Mouse (Mus musculus) liver, postnatal 0 days (tissue): ENCODE data around the gene Tma16. TPM values are rescaled to one million over a fixed set of nuclear protein-coding genes. Genes with fewer than 3 reads are reported as not detected.
A peak's percentile ranks its signal among the peaks of the same experiment; 100 is the strongest.

Source experiments
- ATAC-seq: fragments of 200-750 bp; cut with Nextera tagmentation; 2 replicates; pipeline ENCODE4 v1.8.0; 2017; ENCODE audit warnings: mild to moderate bottlenecking, moderate library complexity
- DNase-seq: peaks from one replicate; pipeline ENCODE4 v3.0.0-alpha.2; 2016
- H3K27ac ChIP-seq: fragments of 300-500 bp; sonication (generic); 2 replicates; pipeline ENCODE4 v1.5.1; 2014; ENCODE audit warnings: antibody characterized with exemption, moderate library complexity, mild to moderate bottlenecking, low read depth
- H3K27me3 ChIP-seq: fragments of 300-500 bp; sonication (generic); 2 replicates; pipeline ENCODE4 v1.6.1; 2014; ENCODE audit warnings: low read length, control low read depth, mixed read lengths; ENCODE audit not compliant: insufficient read depth
- H3K36me3 ChIP-seq: fragments of 300-500 bp; sonication (generic); replicated peaks from 2 replicates; pipeline ENCODE4 v1.6.1; 2014; ENCODE audit warnings: mild to moderate bottlenecking, control low read depth, low read length, moderate library complexity, mixed read lengths; ENCODE audit not compliant: insufficient read depth
- H3K4me1 ChIP-seq: fragments of 300-500 bp; sonication (generic); 2 replicates; pipeline ENCODE4 v1.6.1; 2014; ENCODE audit warnings: antibody characterized with exemption, mild to moderate bottlenecking, control low read depth; ENCODE audit not compliant: insufficient read depth
- H3K4me2 ChIP-seq: fragments of 300-500 bp; sonication (generic); 2 replicates; pipeline ENCODE4 v1.6.1; 2014; ENCODE audit warnings: low read depth, mild to moderate bottlenecking, low read length, moderate library complexity, mixed read lengths
- H3K4me3 ChIP-seq: fragments of 300-500 bp; sonication (generic); 2 replicates; pipeline ENCODE4 v1.5.1; 2014; ENCODE audit warnings: low read depth, low read length
- H3K9ac ChIP-seq: fragments of 300-500 bp; sonication (generic); replicated peaks from 2 replicates; pipeline ENCODE4 v1.6.1; 2014; ENCODE audit warnings: mild to moderate bottlenecking, moderate library complexity
- H3K9me3 ChIP-seq: fragments of 300-500 bp; sonication (generic); 2 replicates; pipeline ENCODE4 v1.6.1; 2016; ENCODE audit warnings: mild to moderate bottlenecking, control low read depth, low read length, mixed read lengths
- CTCF ChIP-seq: sonication (generic); IDR thresholded peaks from 2 replicates; pipeline ENCODE4 v1.5.1; 2016; ENCODE audit warnings: antibody characterized with exemption, low read depth
- EP300 ChIP-seq: IDR thresholded peaks from 2 replicates; pipeline ENCODE4 v1.6.1; 2016; ENCODE audit warnings: antibody characterized with exemption, low read depth, mild to moderate bottlenecking
- WGBS: fragments of 180-500 bp; shearing (Covaris S2); extraction: QIAGEN DNeasy Blood & Tissue Kit; methylation state at CpG from one replicate; pipeline ENCODE4 v1.1.7; 2014; ENCODE audit not compliant: insufficient replicate concordance; 5-methylcytosine and 5-hydroxymethylcytosine counted together
- polyA plus RNA-seq: library from polyadenylated mRNA; unstranded; fragments of >200 nt; fragmentation: Nextera tagmentation; extraction: Ambion mirVana; gene quantifications from 2 replicates; pipeline ENCODE4 v1.2.1, GENCODE M21; 2015

Gene Tma16
- polyA plus RNA-seq, 1 experiment from 2014 or later, result 5.7 TPM

DNA sequence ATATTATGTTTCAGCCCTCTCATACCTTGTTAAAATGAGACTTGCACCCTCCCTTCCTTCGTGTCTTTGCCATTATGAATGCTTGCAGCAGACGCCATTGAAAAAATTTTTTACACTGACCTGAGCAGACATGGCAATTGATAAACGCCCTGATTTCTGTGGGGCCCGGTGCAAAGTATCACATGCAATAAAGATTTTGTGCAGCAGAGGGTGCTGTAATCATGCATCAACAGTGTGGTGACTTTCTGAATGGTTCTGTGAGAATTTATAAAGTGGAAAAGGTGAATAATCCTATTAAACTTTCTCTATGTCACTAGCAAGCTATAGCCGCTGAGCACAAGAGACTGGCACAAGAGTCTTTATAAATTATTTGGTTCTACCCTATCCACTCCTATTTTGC lies 35.6 kb downstream of the Tma16 start:
- Histone ChIP-seq H3K9ac (no peak overlapping the region), H3K36me3 (no peaks in the 10 kb centered on the region), H3K4me2 (no peak overlapping the region), H3K27me3 (no peaks in the 10 kb centered on the region), H3K4me3 (no peak overlapping the region), H3K9me3 (no peaks in the 10 kb centered on the region), H3K27ac (no peak overlapping the region), H3K4me1 (no peaks in the 10 kb centered on the region)
- 23% methylated on average over 5 of the region's 5 CpGs for WGBS
- DNase-seq (peak; percentile 27), ATAC-seq (no peak)
- TF ChIP-seq CTCF, result peak; percentile 63
- no peak for TF ChIP-seq EP300

DNA sequence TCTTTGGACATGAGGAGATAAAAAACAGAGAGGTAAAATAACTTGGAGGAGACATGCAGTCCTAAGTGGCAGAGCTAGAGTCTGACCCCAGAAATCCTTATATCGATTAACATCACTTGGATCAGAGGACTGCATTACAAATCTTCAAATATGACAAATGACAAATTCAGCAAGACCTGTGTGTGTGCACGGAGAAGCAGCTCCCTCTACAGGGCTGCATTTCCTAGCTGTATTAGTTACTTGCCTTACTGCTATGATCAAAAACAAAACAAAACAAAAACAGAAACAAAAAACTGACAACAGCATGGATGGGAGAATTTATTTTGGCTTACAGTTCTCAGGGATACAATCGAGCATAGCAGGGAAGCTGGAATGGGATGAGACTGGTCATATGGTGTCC lies 41.0 kb downstream of the Tma16 start:
- Histone ChIP-seq H3K9me3 (no peaks in the 10 kb centered on the region), H3K4me2 (no peak overlapping the region), H3K27me3 (no peaks in the 10 kb centered on the region), H3K9ac (no peak overlapping the region), H3K4me3 (no peak overlapping the region), H3K36me3 (no peaks in the 10 kb centered on the region), H3K27ac (no peak overlapping the region), H3K4me1 (no peaks in the 10 kb centered on the region)
- TF ChIP-seq EP300, result no peak
- TF ChIP-seq CTCF, result no peak; the same call in 1 of the 2 replicates
- ATAC-seq, result no peak
- 64% methylated on average over 3 of the region's 3 CpGs for WGBS
- no peak for DNase-seq

DNA sequence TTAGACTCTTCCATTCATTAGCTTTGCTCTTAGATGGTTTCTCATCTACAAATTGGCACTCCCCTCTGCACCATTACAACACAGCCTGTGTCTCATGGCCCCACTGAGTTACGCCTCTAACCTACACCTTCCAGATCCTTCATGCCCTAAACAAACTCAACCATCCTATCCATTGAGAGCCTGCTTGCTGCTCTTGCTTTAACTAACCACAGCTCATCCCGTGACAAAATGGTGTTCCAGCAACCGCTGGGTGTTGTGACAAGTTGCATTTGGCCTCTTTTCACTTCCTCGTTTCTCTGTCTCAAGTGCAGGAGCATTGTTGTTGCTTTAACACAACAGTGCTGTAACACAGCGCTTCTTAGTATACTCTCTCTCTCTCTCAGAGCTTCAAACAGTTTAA lies 42.2 kb downstream of the Tma16 start:
- H3K27me3 ChIP-seq, result no peaks in the 10 kb centered on the region
- ATAC-seq, result peak; percentile 40; the same call in 1 of the 2 replicates
- TF ChIP-seq EP300 (no peak), CTCF (no peak)
- WGBS, result 45% methylated on average over 5 of the region's 5 CpGs
- no peak for DNase-seq
- H3K4me3 ChIP-seq, result no peak overlapping the region
- H3K4me1 ChIP-seq, result no peaks in the 10 kb centered on the region
- no peaks in the 10 kb centered on the region for H3K9me3 ChIP-seq
- H3K4me2 ChIP-seq, result no peak overlapping the region
- H3K9ac ChIP-seq, result no peak overlapping the region
- H3K27ac ChIP-seq, result no peak overlapping the region
- H3K36me3 ChIP-seq, result no peaks in the 10 kb centered on the region

DNA sequence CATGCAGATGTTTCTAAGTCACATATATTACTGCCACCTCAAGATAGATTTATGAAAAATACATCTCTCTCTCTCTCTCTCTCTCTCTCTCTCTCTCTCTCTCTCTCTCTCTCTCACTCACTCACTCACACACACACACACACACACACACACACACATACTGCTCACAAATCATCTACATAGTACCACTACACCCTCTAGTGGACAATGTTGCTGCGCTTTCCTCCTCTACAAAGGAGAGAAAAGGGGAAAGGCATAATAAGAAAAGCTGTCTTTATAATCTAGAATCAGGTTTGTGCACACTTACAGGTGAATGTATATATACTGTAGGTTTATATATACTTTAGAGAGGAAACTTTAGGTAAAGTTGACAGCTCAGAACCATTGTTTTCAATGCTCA lies 43.6 kb downstream of the Tma16 start:
- WGBS, result 19% methylated on average over 1 of the region's 1 CpGs
- no peak for ATAC-seq
- H3K27ac ChIP-seq, result no peak overlapping the region
- DNase-seq, result no peak
- no peak overlapping the region for H3K4me3 ChIP-seq
- no peak overlapping the region for H3K4me2 ChIP-seq
- H3K36me3 ChIP-seq, result no peaks in the 10 kb centered on the region
- no peaks in the 10 kb centered on the region for H3K27me3 ChIP-seq
- H3K9me3 ChIP-seq, result no peaks in the 10 kb centered on the region
- TF ChIP-seq EP300 (no peak), CTCF (peak; percentile 75)
- H3K4me1 ChIP-seq, result peaks cover 7% of the 10 kb centered on the region; the same call in 1 of the 2 replicates
- no peak overlapping the region for H3K9ac ChIP-seq

DNA sequence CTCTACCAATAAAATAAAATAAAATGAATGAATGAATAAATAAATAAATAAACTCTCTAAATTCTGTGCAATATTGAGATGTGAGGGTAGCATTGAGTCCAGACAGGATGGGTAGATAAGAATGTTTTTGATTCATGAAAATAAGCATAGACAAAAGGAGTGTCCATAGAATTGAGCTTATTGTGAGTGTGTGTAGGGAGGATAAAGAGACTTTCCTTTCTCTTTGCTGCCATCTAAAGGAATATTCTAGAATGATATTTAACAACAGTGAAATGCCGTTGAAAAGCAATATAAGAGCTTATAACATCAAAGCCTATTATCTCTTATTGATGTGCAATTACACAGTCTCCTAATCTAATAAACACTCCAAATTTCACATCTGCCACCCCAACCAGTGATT lies 45.2 kb downstream of the Tma16 start:
- Histone ChIP-seq H3K4me2 (no peak overlapping the region), H3K4me3 (no peak overlapping the region), H3K27ac (no peak overlapping the region), H3K27me3 (no peaks in the 10 kb centered on the region), H3K9ac (no peak overlapping the region), H3K9me3 (no peaks in the 10 kb centered on the region), H3K4me1 (peaks cover 10% of the 10 kb centered on the region; the same call in 1 of the 2 replicates), H3K36me3 (no peaks in the 10 kb centered on the region)
- 13% methylated on average over 1 of the region's 1 CpGs for WGBS
- TF ChIP-seq EP300 (no peak), CTCF (peak; percentile 47)
- ATAC-seq, result no peak
- no peak for DNase-seq

DNA sequence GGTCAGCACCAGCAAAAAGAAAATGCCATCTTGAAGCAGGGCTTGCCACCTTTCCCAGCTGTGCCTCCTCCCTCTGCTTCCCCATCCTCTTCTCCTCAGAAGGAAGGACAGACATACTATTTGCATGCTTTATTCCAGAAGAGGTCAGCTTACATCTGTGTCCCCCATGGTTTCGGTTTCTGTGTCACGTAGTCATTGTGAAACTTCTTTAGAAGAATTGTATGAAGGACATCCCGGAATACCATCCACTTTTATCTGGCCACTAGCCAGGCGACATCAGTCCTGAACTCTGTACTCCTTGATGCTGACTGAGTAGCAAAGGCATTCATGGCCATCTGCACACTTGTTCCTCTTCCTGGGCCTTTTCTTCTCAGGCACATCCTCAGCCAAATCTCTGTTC lies 47.9 kb downstream of the Tma16 start:
- TF ChIP-seq EP300, result no peak
- no peak for TF ChIP-seq CTCF
- ATAC-seq (peak; percentile 67), DNase-seq (no peak)
- WGBS, result 57% methylated on average over 4 of the region's 4 CpGs
- no peaks in the 10 kb centered on the region for H3K27me3 ChIP-seq
- H3K9me3 ChIP-seq, result no peaks in the 10 kb centered on the region
- no peak overlapping the region for H3K9ac ChIP-seq
- H3K4me3 ChIP-seq, result no peak overlapping the region
- peak overlapping the region; percentile 34; the same call in 1 of the 2 replicates for H3K27ac ChIP-seq
- peaks cover 10% of the 10 kb centered on the region; the same call in 1 of the 2 replicates for H3K4me1 ChIP-seq
- H3K4me2 ChIP-seq, result no peak overlapping the region
- no peaks in the 10 kb centered on the region for H3K36me3 ChIP-seq

DNA sequence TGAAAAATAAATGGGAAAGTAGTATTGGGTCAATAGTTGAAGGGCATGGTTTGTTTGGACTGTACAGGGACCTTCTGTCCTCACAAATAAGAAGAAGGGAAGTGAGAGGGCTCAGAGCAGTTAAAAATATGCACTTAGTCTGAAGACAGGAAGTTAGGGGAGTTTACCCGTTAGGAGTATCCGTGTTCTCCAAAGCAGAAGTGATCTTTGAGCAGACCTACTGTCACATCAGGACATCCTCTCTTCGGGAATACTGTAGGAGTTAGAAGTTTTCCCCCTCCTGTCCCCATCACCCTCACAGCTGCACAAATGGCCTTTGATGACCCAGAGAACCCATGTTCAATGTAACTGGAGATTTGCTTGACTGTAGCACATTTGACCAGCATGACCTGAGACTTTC lies 48.4 kb downstream of the Tma16 start:
- no peaks in the 10 kb centered on the region for H3K27me3 ChIP-seq
- H3K4me3 ChIP-seq, result no peak overlapping the region
- no peak overlapping the region for H3K9ac ChIP-seq
- DNase-seq, result no peak
- peak overlapping the region; percentile 34; the same call in 1 of the 2 replicates for H3K27ac ChIP-seq
- no peaks in the 10 kb centered on the region for H3K9me3 ChIP-seq
- peaks cover 10% of the 10 kb centered on the region; the same call in 1 of the 2 replicates for H3K4me1 ChIP-seq
- TF ChIP-seq CTCF, result no peak
- TF ChIP-seq EP300, result peak; percentile 57
- no peaks in the 10 kb centered on the region for H3K36me3 ChIP-seq
- ATAC-seq, result peak; percentile 59
- WGBS, result 16% methylated on average over 3 of the region's 3 CpGs
- no peak overlapping the region for H3K4me2 ChIP-seq
